Mouse (Mus musculus) gonadal fat pad, adult 2 months (tissue): Measurements from ENCODE around the gene Dync1li1. TPM values are rescaled to one million over a fixed set of nuclear protein-coding genes. Genes with fewer than 3 reads are reported as not detected.

Experiments used
- DNase-seq: peaks from one replicate; pipeline ENCODE4 v3.0.0-alpha.2; 2012; ENCODE audit warnings: low read depth
- polyA plus RNA-seq: library from polyadenylated mRNA; depleted of rRNA; stranded (reverse); fragments of >200 nt; gene quantifications from 2 replicates; pipeline ENCODE4 v1.2.3, GENCODE M21; 2012

Gene Dync1li1
- polyA plus RNA-seq, 1 experiment: 14.7 TPM

- DNase-seq: no peak
Observed at GRCm38 (mm10) chr9:114729911-114730805, 41.6 kb downstream of the Dync1li1 start.

- peak; percentile 38 for DNase-seq
Observed at GRCm38 (mm10) chr9:114731011-114731755, 42.6 kb downstream of the Dync1li1 start, which contains the start of gene Cmtm6. Gene Cmtm6 (plus strand): TSS chr9:114731116.

GRCm38 (mm10) chr9:114731871-114732682, 43.5 kb downstream of the Dync1li1 start:
- DNase-seq: no peak

- no peak for DNase-seq
Observed at GRCm38 (mm10) chr9:114733238-114733637, 44.6 kb downstream of the Dync1li1 start.

- DNase-seq: no peak
Observed at GRCm38 (mm10) chr9:114736442-114736841, 47.9 kb downstream of the Dync1li1 start.

- DNase-seq: no peak
Observed at GRCm38 (mm10) chr9:114740336-114740735, 51.7 kb downstream of the Dync1li1 start.

GRCm38 (mm10) chr9:114742731-114743130, 54.1 kb downstream of the Dync1li1 start:
- DNase-seq: no peak

- DNase-seq: no peak
Observed at GRCm38 (mm10) chr9:114745163-114745562, 56.6 kb downstream of the Dync1li1 start.

- DNase-seq: no peak
Observed at GRCm38 (mm10) chr9:114745654-114746053, 57.1 kb downstream of the Dync1li1 start.

GRCm38 (mm10) chr9:114747012-114747411, 58.4 kb downstream of the Dync1li1 start:
- DNase-seq: peak; percentile 75

- no peak for DNase-seq
Observed at GRCm38 (mm10) chr9:114747466-114747865, 58.9 kb downstream of the Dync1li1 start.

- DNase-seq: no peak
Observed at GRCm38 (mm10) chr9:114751582-114751981, 63.0 kb downstream of the Dync1li1 start.

GRCm38 (mm10) chr9:114752311-114752710, 63.7 kb downstream of the Dync1li1 start:
- DNase-seq: no peak

- DNase-seq: no peak
Observed at GRCm38 (mm10) chr9:114752863-114753484, 64.4 kb downstream of the Dync1li1 start.

- DNase-seq: no peak
Observed at GRCm38 (mm10) chr9:114758272-114758671, 69.7 kb downstream of the Dync1li1 start.

GRCm38 (mm10) chr9:114758801-114759200, 70.2 kb downstream of the Dync1li1 start:
- no peak for DNase-seq

GRCm38 (mm10) chr9:114759886-114760285, 71.3 kb downstream of the Dync1li1 start:
- no peak for DNase-seq

GRCm38 (mm10) chr9:114760353-114760752, 71.8 kb downstream of the Dync1li1 start:
- no peak for DNase-seq

- no peak for DNase-seq
Observed at GRCm38 (mm10) chr9:114761848-114762247, 73.3 kb downstream of the Dync1li1 start.

GRCm38 (mm10) chr9:114763341-114763740, 74.8 kb downstream of the Dync1li1 start:
- no peak for DNase-seq

- DNase-seq: no peak
Observed at GRCm38 (mm10) chr9:114767030-114767429, 78.4 kb downstream of the Dync1li1 start.
